In the genomic region with DNA sequence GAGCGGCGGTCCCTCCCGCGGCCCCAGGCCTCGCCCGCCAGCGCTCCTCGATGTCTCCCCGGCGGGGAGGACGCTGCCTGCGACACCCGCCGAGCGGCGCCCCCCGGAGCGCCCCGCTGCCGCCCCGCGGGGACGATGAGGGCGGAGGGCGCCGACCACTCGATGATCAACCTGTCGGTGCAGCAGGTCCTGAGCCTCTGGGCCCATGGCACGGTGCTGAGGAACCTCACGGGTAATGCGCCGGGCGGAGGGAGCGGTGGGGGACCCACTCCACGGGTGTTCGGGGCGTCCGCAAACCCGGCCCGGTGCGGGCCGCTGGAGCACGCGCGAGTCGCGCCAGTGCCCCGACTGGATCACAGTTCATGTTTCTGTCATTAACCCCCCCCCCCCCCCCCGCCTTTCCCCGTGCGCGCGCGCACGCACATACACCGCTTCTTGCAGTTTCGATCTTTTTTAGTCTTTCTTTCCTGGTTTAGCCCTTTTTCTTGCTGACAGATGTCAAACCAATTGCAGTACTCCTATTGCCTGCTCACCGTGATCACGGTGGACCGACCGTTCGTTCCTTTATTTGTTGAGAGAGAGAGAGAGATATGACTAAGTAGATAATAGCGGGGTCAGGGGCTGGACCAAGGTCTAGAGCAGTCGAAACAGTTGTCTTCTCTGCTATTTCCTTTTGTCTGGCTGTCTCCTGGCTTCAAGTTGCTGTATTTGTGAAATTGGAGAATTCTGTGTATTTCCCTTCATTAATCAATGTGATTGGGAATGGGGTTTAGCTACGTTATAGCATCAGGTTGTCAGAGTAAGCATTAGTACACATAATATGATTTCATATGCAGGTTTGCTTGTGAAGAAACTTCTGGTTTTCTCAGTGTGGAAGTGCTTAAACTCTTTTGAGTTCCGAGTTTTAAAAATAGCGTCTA, we compare ENCODE assay signal across 8 mouse cellular contexts. TPM values are rescaled to one million over a fixed set of nuclear protein-coding genes. Genes with fewer than 3 reads are reported as not detected.
DNase-seq lines count a peak whose midpoint lies in the region; ATAC-seq lines count a peak whose summit lies in the region.

No protein-coding gene starts in this region.

- H3K9ac ChIP-seq in hindbrain, embryonic 13.5 days, result peak overlapping the region; percentile 98
- H3K9ac ChIP-seq in midbrain, embryonic 12.5 days (replicated peaks), result peak overlapping the region; percentile 96

- no peaks in the 10 kb centered on the region for H3K9me3 ChIP-seq in hindbrain, embryonic 13.5 days
- H3K9me3 ChIP-seq in midbrain, embryonic 12.5 days, result no peaks in the 10 kb centered on the region

- peak overlapping the region; percentile 94 for H3K27ac ChIP-seq in hindbrain, embryonic 13.5 days
- H3K27ac ChIP-seq in midbrain, embryonic 12.5 days (replicated peaks), result peak overlapping the region; percentile 91

- 2% methylated on average over 61 of the region's 67 CpGs for WGBS in hindbrain, embryonic 13.5 days
- WGBS in midbrain, embryonic 12.5 days, result 2% methylated on average over 57 of the region's 67 CpGs

- DNase-seq in frontal cortex, adult 2 months (ENCODE audit: extremely low spot score in 1 of 2, low spot score in 1 of 2), result no peak
- peak; percentile 73 for DNase-seq in cerebellum, adult 8-10 months
- DNase-seq in frontal cortex, postnatal 10 days (ENCODE audit: low spot score in 2 of 2), result peak; percentile 54 to 70
- peak; percentile 38 to 62 for DNase-seq in left cerebral cortex, postnatal 25 days (ENCODE audit: low spot score in 2 of 2)
- peak; percentile 23 to 44 for DNase-seq in spleen, postnatal 14 days (ENCODE audit: low spot score in 2 of 2)

- peaks cover 28% of the 10 kb centered on the region for H3K4me1 ChIP-seq in hindbrain, embryonic 13.5 days (replicated peaks)
- peaks cover 21% of the 10 kb centered on the region for H3K4me1 ChIP-seq in midbrain, embryonic 12.5 days

- H3K36me3 ChIP-seq in hindbrain, embryonic 13.5 days, result no peaks in the 10 kb centered on the region
- no peaks in the 10 kb centered on the region for H3K36me3 ChIP-seq in midbrain, embryonic 12.5 days

- no peaks in the 10 kb centered on the region for H3K27me3 ChIP-seq in hindbrain, embryonic 13.5 days
- H3K27me3 ChIP-seq in midbrain, embryonic 12.5 days, result no peaks in the 10 kb centered on the region

- H3K4me2 ChIP-seq in hindbrain, embryonic 13.5 days, result peak overlapping the region; percentile 79
- peak overlapping the region; percentile 66 for H3K4me2 ChIP-seq in midbrain, embryonic 12.5 days (replicated peaks)

- intact Hi-C loops in left cerebral cortex, postnatal 25 days (cut with DNase I), result no loop called here

- peak overlapping the region; percentile 95 for H3K4me3 ChIP-seq in hindbrain, embryonic 13.5 days
- H3K4me3 ChIP-seq in midbrain, embryonic 12.5 days, result peak overlapping the region; percentile 98

- ATAC-seq in frontal cortex, adult (ENCODE audit: low TSS enrichment), result peak; percentile 13
- peak; percentile 58 for ATAC-seq in hindbrain, embryonic 13.5 days (ENCODE audit: low FRiP score)
- peak; percentile 59 for ATAC-seq in midbrain, embryonic 12.5 days (ENCODE audit: low FRiP score, low read depth)

RNA-seq across cellular contexts. Expression of gene Tmem170b, which starts 0.6 kb away (rescaled TPM):
- 23.7 and 23.8 TPM in 2 replicates for polyA plus RNA-seq in frontal cortex, adult 2 months (2012; rRNA removed)
- polyA plus RNA-seq in hindbrain, embryonic 13.5 days (2015; fragmentation: Nextera tagmentation; extraction: Ambion mirVana), result 37.8 and 37.9 TPM in 2 replicates
- 10 to 100 TPM; 85.9 to 91.5 TPM for total RNA-seq in left cerebral cortex, postnatal 25 days (2021)
- 26.6 and 29.4 TPM in 2 replicates for polyA plus RNA-seq in midbrain, embryonic 12.5 days (2016; fragmentation: Nextera tagmentation; extraction: Ambion mirVana)

Comparison
In these comparisons a context has a peak if more than half of its experiments do, and no peak if none do; other contexts are left out.
1. DNase-seq: peak in cerebellum, adult 8-10 months (single experiment), frontal cortex, postnatal 10 days (2 of 2), left cerebral cortex, postnatal 25 days (2 of 2) and spleen, postnatal 14 days (2 of 2); none in frontal cortex, adult 2 months (0 of 2).
2. Peak in every context shown above with its lines, with median percentiles within 50 percentile points of each other: ATAC-seq.